Mouse (Mus musculus) mesoderm, embryonic 11.5 days (tissue): ENCODE results near the gene Cxcr5.
"Not testable (repeated sequence)": the region's sequence is repeated elsewhere in the genome, so short reads cannot be mapped to it uniquely, and the experiment has no call there.

Experiments
- DNase-seq: peaks from one replicate; pipeline ENCODE4 v3.0.0-alpha.2; 2012; ENCODE audit warnings: low read depth, low spot score

The Cxcr5 gene

DNA sequence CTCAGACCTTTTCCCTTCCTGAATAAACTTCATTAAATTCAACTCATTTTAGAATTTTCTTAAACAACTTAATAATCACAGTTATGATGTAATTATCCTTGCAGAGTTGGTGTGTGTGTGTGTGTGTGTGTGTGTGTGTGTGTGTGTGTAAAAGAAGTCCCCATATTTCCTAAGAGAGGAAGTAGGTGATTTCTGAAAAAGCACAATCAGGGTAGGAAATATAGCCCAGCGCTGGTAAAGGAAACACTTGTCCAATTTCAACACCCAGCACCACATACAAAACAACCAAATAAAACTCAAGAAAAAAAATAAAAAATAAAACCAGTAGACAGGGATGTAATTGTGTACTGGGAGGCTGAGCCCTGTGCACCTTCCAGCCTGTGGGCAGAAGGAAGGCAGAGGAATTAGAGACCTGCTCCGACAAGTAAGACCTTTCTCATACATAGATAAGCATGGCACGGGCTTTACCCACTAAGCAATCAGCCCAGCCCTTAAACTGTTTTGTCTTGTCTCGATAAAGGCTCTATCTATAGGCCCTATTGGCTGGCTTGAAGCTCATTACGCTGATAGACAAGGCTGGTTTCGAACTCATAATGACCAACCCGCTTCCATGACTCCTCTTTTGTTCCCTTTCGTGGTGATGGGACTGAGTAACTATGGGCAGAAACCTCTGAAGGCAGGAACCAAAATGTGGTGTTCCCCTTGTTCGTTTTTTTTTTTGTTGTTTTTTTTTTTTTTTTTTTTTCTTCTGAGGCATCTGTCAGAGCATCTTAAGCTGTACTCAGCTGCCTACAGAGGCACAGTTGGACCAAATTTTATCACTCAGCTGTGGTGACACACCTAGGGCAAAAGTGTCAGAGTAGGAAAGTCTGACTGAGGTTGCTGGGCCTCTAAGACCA is 25.8 kb upstream of the Cxcr5 start:
- no peak for DNase-seq

DNA sequence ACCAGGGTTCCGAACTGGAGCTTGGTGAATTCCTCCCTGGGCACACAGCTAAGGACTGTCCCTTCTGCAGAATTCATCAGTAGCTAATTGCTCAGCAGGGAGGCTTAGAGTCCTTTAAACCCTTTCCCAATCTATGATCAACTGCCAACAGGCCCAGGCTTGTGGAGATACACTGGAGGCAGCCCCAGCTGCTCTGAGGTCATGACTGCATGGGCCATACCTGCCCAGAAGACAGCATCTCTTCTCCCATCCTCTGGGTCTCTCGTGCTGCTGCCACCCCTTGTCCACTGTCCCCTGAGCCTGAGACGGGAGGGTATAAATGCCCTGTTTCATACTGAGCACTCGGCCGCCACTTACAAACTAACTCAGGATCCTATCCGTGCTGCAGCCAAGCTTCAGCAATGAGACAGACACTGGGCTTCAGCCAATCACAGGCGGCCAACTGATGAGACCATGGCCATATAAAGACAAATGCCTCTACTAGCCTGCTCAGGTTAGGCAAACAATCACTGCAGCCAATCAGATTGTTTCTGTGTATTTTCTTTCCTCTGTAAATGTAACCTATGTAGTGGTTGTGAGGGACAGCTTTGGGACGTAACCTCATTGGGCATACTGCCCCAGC is 25.1 kb upstream of the Cxcr5 start:
- DNase-seq = no peak

DNA sequence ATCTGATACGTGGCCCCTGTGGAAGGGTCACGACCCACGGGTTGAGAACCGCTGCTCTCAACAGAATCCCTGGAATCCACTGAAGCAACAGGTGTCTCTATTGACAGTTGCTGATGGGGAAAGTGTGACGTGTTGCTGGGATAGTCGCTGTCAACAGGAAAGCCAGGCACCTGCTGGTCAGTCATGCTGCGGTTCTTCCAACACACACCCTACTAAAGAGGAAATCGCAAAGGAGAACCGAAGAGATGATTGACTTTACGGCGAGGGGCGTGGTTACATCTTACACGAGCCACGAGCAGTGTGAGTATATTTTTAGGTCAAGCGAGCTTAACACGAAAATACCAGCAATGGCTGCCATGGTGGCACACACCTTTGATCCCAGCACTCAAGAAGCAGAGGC is 20.7 kb upstream of the Cxcr5 start:
- no peak for DNase-seq

DNA sequence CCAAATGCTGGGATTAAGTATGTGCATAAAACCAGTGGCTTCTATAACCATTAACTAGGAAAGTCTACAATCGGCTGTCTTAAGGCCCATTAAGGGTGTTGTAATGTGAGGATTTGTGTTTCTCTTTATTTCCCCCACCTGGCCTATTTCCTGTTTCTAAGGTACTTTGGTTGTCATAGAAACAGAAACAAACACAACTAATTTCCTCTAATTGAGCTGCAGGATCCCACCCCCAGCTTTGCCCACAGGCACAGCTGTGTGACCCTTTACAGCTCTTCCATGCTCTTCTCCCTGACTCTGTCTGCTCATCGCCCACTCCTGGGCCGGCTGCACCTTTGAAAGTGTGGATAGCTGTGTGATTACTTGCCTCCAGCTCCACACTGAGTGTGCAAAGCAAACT is 19.7 kb upstream of the Cxcr5 start:
- DNase-seq = no peak

DNA sequence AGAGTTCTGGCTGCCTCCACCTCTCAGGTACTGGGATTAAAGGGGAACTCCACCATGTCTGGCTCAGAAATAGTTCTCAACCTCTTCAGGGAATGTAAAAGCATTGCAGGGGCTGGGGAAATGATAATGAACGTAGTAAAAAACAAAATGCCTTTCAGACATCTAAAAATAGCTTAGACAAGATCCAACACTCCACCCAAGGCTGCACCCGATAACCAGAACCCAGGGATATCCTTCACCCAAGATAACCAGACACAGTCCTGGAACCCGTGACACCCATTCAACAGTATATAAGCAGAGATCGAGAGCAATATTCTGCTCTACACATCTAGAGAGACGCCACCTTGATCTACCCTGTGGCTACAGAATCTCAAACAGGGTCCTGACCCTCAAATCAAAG is 18.4 kb upstream of the Cxcr5 start:
- DNase-seq = no peak

DNA sequence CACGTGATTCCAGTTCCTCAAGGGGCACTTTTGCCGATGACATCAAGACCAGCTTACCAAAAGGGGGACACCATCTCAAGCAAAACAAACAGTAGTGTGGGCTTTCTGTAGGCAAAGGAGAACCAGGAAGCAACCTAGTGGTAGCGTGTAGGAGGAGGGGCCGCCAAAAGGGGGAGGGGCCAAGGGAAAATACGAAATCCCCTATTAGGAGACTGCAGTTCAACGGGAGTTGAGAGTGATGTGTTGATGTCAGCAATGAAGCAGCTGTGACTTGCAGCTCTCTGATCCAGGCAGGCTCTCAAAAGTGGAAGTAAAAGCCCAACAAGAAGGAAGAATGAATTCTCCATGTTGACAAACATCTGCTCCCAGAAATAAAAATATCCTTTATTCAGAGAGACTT is 17.7 kb upstream of the Cxcr5 start:
- DNase-seq = no peak

DNA sequence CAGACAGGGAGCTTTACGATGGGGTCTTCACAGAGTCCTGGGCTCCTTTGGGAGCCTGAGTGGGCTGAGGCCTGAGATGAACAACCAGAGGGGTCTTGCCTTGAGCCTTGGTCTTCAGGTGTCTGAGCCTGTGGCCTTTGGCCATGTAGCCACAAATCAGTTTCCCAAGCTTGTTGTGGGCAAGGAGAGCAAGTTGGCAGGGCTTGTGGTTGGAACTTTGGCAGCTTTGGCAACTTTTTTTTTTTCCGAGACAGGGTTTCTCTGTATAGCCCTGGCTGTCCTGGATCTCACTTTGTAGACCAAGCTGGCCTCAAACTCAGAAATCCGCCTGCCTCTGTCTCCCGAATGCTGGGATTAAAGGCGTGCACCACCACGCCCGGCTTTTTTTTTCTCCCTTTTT is 14.4 kb upstream of the Cxcr5 start:
- DNase-seq = not testable (repeated sequence)

DNA sequence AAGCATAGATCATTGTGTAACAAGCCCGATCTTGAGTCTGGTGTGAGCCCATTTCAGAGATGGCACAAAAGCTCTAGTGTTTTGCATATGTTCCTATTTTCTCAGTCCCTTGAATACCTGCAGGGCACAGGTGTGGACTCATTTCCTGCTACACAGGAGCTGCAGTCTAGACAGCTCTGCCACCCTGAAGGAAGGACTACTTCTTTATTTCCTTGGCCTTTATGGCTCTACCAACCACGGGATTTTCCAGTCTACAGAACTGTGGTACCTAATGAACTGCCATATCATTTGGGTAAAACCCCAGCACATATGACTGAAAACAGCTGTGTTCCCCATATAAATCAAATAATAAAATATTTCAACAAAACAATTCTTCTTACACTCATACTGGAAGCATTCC is 13.4 kb upstream of the Cxcr5 start:
- no peak for DNase-seq

DNA sequence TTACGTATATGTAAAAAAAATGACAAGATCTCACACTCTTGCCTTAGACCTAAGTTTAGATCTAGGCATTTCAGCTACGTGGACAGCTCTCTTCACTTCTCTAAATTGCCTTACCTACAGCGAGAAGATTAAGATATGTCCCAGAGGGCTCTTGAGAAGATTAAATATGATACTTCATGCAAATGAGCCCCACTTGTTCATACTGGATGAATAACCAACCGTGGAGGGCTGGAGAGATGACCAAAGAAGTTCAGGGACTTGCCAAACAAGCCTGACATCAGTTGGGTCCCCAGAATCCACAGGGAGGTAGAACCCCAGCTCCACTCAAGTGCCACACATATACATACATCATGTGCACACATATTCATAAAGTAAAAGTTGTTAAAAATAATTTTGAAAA is 11.6 kb upstream of the Cxcr5 start:
- no peak for DNase-seq

DNA sequence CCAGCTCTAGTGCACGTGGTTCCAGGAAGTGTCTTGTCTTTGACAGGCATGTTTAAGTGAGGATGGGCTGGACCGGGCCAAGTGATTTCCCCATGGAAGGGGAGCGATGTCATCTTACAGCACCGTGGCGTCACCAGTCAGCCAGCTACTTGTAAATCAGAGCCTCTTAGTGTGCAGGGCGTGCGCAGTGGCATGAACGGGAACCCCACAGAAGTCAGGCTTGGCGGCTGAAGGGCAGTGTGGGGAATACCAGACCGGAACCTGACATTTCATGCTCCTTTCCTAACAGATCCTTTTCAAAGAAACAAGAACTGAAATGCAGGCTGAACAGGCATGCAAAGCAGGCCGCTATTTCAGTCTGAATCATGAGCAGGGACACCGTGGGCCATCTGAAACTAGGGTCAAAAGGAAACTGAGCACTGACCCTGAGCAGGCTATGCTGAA is 9.3 kb upstream of the Cxcr5 start:
- DNase-seq = no peak

DNA sequence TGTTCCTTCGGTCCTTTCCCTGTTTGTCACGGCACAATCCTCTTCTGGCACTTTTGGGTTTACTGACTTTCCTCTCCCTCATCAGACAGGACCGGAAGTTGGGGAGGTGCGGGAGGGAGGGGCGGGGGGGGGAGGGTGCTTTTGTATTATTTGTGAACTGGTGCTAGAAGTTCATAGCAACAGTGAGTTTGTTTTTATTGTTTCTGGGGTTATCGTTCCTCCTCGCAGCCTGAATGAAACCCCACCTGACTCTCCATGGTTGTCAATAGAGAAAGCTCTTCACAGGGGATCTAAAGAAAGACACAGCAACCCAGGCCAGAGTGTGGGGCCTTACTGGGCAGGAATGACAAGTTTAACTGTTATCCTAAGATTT is 6.4 kb upstream of the Cxcr5 start:
- DNase-seq = no peak

DNA sequence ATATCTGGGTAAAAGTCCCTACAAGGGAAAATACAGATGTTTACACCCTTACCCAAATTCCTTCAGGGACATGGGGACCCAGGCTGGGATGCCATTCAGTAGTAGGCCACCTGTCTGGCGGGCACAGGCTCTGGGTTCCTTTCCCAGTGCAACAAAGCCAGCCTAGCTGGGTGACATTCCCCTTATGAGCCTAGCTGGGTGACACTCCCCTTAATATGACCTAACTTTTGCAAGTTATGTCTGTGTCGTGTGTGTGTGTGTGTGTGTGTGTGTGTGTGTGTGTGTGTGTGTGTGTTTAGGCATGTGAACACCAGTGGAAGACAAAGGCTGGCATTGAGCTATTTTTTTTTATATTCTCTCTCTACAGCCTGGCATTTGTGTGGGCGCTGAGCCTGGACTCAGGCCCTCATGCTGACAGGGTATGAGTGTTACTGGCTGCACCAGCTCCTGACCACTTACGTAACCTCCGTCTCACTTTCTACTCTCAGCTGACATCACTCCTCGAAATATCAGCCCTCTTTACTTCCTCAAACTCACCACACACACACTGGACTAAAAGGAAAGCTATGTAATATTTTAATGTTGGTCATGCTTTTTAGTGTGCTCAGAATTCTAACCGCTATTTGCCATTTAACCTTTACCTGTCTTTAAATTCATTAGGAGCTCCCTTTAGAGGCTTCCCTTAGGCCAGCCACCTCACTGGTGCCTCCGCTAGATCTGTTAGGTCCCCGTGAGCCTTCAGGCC is 5.8 kb upstream of the Cxcr5 start:
- no peak for DNase-seq

DNA sequence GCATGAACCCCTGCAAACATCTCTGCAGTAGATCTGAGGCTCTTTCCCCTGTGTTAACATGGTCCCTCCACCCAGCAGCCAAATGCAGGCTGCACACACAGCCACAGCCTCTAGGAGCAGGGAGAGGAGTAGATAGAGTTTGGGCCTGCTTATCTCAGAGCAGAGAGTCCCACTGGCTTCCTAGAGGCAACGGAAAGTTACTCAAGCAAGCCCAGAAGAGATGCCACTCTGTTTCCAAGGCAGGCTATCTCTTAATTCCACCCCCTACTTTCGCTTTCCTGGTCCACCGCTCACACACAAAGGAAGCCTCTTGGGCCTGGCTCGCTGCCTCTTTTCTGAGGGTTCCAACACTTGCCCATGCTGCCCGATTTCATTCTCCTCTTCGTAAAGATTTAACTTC is 3.7 kb upstream of the Cxcr5 start:
- DNase-seq = no peak

DNA sequence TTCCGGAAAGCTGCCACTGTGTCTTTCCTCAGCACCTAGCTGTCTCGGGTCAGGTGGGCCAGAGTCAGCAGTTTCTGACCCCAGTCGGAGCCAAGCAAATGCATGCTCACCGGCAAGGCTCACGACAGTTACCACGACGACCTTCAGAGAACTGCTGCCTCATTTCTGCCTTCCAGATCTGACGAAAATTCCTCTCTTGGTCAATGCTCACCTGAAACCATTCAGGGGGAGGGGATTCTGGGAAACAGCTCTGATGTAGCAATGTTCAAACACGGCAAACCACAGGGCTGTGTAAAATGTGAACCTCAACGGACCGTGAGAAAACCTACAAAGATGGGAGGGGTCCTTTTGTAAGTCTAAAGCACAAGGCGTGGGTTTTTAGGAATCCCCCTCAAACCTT is 1.3 kb upstream of the Cxcr5 start:
- DNase-seq = no peak

DNA sequence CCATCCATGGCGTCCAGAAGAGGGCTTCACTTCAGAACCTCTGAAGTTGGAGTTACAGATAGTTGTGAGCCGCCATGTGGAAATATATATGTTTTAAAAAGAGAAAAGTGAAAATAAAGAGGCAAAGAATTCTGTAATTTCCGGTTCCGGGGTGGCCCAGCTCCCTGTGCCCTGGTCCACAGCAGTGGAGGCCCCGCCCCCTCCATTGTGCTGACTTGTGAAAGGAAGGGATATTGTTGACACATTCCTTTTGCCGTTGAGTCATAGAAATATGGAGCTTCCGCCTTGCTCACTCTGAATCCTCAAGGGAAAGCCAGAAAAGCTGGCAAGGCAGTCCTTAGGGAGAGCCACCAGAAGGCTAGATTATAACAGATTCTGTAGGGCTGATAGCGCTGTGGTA is 9.5 kb downstream of the Cxcr5 start:
- DNase-seq = no peak

DNA sequence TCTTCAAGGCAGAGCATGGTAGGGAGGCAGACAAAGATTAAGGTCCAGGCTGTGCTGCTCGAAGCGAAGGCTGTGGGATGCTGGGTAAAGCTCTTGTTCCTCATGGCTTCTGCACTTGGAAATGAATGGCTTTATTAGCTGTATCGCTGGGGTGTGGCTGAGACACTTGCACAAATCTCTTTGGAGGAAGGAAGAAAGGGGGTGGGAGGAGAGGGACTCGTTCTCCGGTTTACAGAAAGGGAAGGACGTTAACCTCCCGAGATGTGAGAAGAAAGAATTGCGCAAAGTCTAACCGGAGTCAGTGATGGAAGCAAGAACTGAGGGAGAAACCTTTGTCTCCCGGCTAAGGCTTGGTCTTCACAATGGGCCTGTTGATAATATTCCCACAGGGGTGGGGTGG is 10.5 kb downstream of the Cxcr5 start:
- DNase-seq = no peak

DNA sequence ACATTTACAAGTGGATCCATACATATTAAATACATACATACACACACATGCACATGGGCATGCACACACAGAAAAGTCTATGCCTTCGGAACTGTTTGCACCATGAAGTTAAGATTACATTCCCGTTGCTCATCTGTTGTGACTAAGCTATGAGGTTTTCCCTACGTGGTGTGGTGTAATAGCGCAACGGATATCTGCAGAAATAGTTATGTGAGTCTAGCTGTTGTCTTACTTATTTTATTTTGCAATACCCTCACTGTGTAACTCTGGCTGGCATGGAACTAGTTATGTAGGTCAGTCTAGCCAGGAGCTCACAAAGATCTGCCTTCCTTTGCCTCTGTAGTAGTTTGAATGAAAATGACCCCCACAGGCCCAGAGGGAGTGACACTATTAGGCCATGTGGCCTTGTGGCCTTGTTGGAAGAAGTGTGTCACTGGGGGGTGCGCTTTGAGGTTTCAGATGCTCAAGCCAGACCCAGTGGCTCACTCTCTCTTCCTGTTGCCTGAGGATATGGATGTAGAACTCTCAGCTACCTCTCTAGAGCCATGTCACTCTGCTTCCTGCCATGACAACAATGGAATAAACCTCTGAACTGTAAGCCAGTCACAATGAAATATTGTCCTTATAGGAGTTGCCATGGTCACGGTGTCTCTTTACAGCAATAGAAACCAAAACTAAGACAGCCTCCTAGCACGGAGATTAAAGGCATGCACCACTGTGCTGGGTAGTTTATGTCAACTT is 13.1 kb downstream of the Cxcr5 start:
- DNase-seq = no peak

DNA sequence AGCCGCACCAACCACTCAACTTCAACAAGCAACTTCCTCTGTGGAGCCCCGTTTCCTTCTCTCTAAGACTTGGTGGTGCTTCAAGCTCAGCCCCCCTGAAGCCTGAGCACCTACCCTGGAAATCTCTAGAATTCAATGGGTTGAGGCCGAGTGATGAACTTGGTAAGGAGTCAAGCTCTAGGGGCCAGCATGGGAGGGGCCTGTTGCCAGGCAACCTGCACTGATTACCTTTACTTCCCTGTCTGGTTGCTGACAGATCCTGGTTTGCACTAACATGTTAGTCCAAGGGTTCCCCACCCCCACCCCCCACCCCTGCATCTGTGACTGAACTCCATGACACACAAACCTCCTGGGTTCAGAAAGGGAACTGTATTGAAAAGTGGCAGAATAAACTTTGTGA is 16.7 kb downstream of the Cxcr5 start:
- DNase-seq = no peak

DNA sequence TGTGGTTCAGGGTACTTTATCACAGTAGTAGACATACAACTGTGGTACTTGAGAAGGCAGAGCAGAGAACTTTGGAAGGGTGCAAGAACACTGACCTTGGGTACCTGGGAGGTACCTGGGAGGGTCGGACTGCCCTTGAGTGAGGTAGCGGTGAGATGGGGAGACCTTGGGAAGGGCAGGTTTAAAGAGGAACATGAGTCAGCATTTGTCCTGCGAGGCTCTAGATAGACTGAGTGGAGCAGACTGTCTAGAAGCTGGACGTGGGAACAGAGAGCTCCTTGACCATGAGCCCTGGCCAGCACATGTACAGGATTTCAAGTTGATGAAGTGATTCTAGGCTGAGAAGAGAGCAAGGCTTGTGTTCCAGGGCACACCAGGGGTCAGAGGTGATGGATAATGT is 19.3 kb downstream of the Cxcr5 start:
- no peak for DNase-seq

DNA sequence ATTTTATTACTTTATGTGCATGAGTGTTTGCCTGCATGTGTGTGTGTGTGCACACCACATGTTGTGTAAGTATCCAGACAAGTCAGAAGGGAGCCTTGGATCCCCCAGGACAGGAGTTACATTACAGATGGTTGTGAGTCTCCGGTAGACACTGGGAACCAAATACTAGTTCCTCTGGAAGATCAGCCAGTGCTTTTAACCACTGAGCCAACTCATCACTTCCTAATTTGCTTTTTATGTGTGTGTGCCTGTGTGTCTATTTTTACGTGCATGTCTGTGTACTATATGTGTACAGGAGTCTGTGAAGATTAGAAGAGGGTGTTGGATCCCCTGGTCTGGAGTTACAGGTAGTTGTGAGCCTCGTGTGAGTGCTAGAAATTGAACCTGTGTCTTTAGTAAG is 21.0 kb downstream of the Cxcr5 start:
- no peak for DNase-seq

DNA sequence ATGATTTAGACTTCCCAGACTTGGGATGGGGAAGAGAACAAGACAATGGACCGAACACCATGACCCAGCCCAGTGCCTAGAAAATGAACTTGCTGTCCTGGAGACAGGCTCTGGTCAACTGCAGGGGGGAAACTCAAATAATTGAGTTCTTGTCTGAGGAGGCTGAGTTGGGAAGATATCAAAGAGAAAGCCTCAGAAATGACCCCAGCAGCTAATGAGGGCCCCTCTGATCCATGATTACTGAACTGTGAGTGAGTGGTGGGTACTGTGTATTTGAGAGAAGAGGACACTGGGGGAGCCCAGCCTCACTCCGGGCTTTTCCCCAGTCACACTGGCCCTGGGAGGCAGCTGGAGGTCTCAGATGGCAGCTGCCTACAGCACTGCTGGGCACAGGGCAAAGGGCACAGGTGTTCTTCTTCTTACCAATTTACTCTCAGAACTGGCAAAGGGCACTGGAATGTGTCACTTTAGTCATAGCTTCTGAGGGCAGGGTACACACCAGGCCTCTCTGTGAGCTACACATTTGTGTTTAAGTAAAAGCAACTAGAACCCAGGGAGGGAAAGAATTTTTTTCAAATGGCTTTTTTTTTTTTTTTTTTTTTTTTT is 21.8 kb downstream of the Cxcr5 start:
- no peak for DNase-seq
